Mouse (Mus musculus) heart, adult 2 months (tissue): ENCODE measurements at regions not wholly inside any gene's neighbourhood (a gene's known extent, or its start where the extent isn't known, plus 50 kb on each side); places are given as distances from the start of the nearest gene placed in this dataset.

ENCODE experiments used
- DNase-seq, 2 experiments: peaks; one replicate each; pipeline ENCODE4 v3.0.0; 2021
- H3K27ac ChIP-seq: fragments of 200-600 bp; 2 replicates; pipeline ENCODE4 v1.8.1; 2022
- H3K27me3 ChIP-seq: fragments of 200-500 bp; 2 replicates; pipeline ENCODE4 v1.6.1; 2012; ENCODE audit warnings: mild to moderate bottlenecking, low read length, inconsistent platforms, mixed read lengths; ENCODE audit not compliant: control insufficient read depth, insufficient read depth
- H3K36me3 ChIP-seq: fragments of 200-500 bp; 2 replicates; pipeline ENCODE4 v1.6.1; 2012; ENCODE audit warnings: low read length, inconsistent platforms; ENCODE audit not compliant: control insufficient read depth, insufficient read depth
- H3K4me1 ChIP-seq: fragments of 200-500 bp; 2 replicates; pipeline ENCODE4 v1.6.1; 2011; ENCODE audit warnings: low read length; ENCODE audit not compliant: control insufficient read depth, insufficient read depth
- H3K4me3 ChIP-seq: fragments of 200-600 bp; 2 replicates; pipeline ENCODE4 v1.8.1; 2022
- H3K79me2 ChIP-seq: fragments of 200-500 bp; replicated peaks from 2 replicates; pipeline ENCODE4 v1.6.1; 2012; ENCODE audit warnings: mild to moderate bottlenecking, inconsistent platforms, low read length, moderate library complexity, mixed read lengths; ENCODE audit not compliant: control insufficient read depth, insufficient read depth
- H3K9ac ChIP-seq: fragments of 200-500 bp; 2 replicates; pipeline ENCODE4 v1.6.1; 2012; ENCODE audit warnings: low read depth, mild to moderate bottlenecking, control low read depth, inconsistent platforms, low read length, mixed read lengths
- CTCF ChIP-seq: fragments of 200-600 bp; IDR thresholded peaks from 2 replicates; pipeline ENCODE4 v1.8.1; 2022; ENCODE audit warnings: antibody characterized with exemption, mild to moderate bottlenecking, moderate library complexity
- EP300 ChIP-seq: fragments of 200-500 bp; IDR thresholded peaks from 2 replicates; pipeline ENCODE4 v1.6.1; 2011; ENCODE audit warnings: low read depth, low read length, control low read depth; ENCODE audit not compliant: insufficient read depth
- POLR2A ChIP-seq: fragments of 200-500 bp; IDR thresholded peaks from 2 replicates; pipeline ENCODE4 v1.6.1; 2011; ENCODE audit warnings: mild to moderate bottlenecking, low read depth, low read length, control low read depth; ENCODE audit not compliant: insufficient read depth
- WGBS: fragments of 180-500 bp; shearing (Covaris S2); methylation state at CpG from one replicate; pipeline ENCODE4 v1.1.7; 2018; 5-methylcytosine and 5-hydroxymethylcytosine counted together
- intact Hi-C: fragments of 180-260 bp; cut with DNase I; formaldehyde crosslinking; loops from one replicate; pipeline ENCODE4 v1.15.1; 2025

DNA sequence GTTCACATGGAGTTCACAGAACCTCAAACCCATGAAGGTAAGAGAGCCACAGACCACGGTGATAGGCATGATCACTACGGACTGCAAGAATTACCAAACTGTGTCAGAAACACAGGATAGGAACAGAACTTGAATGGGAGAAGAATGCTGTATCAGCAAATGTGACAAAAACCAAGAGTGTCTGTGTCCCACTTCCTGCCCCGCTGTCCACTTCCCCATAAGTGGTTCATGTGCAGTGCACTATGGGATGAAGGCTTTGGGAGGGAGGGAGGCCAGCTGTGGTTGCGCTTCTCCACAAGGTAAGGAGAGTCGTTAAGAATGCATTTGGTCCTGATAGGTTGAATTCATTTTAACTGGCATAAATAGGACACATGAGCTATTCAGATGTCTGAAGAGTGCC, 313.8 kb upstream of the Cdh4 start:
- Histone ChIP-seq H3K4me3 (no peak overlapping the region), H3K4me1 (no peaks in the 10 kb centered on the region), H3K27me3 (no peaks in the 10 kb centered on the region), H3K27ac (no peak overlapping the region), H3K36me3 (no peaks in the 10 kb centered on the region), H3K79me2 (no peaks in the 10 kb centered on the region), H3K9ac (no peak overlapping the region)
- DNase-seq, result no peak
- TF ChIP-seq CTCF, result no peak
- TF ChIP-seq EP300, result no peak
- no peak for TF ChIP-seq POLR2A
- 83% methylated on average over 5 of the region's 5 CpGs for WGBS
- intact Hi-C loops, result no loop called here

DNA sequence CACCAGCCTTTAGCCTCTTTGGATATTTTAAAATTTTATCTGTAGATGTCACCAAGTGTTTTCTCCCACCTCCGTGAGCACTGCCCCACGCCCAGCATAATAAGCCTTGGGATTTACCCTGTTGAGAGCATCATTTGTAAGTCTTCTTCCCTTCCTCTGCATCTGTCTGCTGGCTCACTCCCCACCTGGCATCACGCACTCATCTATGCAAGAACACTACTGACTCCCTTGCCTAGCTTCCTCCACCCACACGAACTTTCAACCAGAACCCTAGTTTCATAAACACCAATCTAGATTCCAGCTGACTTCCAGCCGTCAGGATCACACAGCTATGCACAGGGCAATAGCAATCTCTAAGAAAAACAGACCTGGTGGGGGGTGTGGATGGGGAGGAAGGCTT, 311.2 kb upstream of the Cdh4 start:
- Histone ChIP-seq H3K9ac (no peak overlapping the region), H3K36me3 (no peaks in the 10 kb centered on the region), H3K4me3 (no peak overlapping the region), H3K27ac (no peak overlapping the region), H3K4me1 (no peaks in the 10 kb centered on the region), H3K79me2 (no peaks in the 10 kb centered on the region), H3K27me3 (no peaks in the 10 kb centered on the region)
- intact Hi-C loops, result no loop called here
- no peak for DNase-seq
- no peak for TF ChIP-seq CTCF
- TF ChIP-seq EP300, result no peak
- TF ChIP-seq POLR2A, result no peak
- WGBS, result 59% methylated on average over 5 of the region's 5 CpGs

DNA sequence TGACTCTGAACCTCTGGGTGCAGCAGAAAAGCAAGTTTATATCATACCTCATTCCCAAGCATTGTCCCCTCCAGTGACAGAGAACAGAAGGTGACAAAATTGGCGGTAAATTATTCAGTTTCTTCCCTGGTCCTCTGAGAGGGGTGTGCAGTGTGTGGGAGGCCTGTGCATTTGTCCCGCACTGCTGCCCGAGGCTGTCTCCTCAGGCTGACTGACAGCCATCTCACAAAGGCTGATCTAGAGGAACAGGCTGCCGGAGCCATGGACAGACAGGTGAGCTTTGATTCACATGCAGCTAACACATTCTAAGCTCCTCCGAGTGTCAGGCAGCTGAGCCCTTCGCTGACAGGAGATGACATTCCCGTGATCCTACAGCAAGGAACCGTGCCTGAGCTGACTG, 299.9 kb upstream of the Cdh4 start:
- Histone ChIP-seq H3K27ac (no peak overlapping the region), H3K27me3 (no peaks in the 10 kb centered on the region), H3K36me3 (no peaks in the 10 kb centered on the region), H3K4me3 (no peak overlapping the region), H3K79me2 (no peaks in the 10 kb centered on the region), H3K4me1 (no peaks in the 10 kb centered on the region), H3K9ac (no peak overlapping the region)
- intact Hi-C loops, result no loop called here
- 67% methylated on average over 8 of the region's 8 CpGs for WGBS
- no peak for TF ChIP-seq POLR2A
- TF ChIP-seq CTCF, result no peak
- TF ChIP-seq EP300, result no peak
- DNase-seq, result no peak

DNA sequence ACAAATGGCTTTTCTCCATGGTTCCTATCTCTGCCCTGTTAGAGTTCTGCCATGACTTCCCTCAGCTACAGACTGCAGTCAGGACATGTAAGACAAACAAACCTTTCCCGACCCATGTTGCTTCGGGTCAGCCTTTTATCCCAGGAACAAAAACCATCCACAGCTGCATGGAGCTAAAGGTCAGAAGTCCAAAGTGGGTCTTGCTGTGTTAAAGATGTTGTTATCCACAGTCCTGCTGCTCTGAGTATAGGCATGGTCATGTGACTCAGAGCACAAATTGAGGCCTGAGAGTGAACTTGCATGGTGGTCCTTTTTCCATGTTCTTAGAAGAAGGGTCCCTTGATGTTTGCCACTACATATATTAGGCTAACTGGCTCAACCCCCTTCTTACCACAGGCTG, 296.5 kb upstream of the Cdh4 start:
- Histone ChIP-seq H3K27ac (no peak overlapping the region), H3K9ac (no peak overlapping the region), H3K4me3 (no peak overlapping the region), H3K36me3 (no peaks in the 10 kb centered on the region), H3K79me2 (no peaks in the 10 kb centered on the region), H3K4me1 (no peaks in the 10 kb centered on the region), H3K27me3 (no peaks in the 10 kb centered on the region)
- no peak for TF ChIP-seq EP300
- TF ChIP-seq POLR2A, result no peak
- no peak for TF ChIP-seq CTCF
- WGBS, result 54% methylated on average over 2 of the region's 2 CpGs
- DNase-seq, result no peak
- intact Hi-C loops, result no loop called here

DNA sequence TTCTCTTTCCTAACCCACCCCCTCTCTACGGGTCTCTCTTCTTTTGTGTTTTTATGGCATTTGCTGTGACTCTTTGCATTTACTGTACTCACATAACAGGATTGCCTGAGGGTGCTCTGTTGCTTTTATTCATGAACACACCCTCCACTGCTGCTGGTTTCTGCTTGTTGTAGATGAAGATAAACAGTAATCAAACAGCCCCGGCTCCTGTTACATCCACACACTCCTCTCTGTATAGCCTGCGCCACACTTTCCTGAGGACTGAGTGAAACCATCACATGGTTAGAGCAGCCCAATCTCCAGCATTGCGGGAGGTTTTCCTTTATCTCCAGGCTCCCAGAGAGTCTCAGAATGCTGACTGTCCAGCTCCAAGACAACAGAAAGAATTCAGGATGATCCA, 296.0 kb upstream of the Cdh4 start:
- intact Hi-C loops, result no loop called here
- no peaks in the 10 kb centered on the region for H3K79me2 ChIP-seq
- no peaks in the 10 kb centered on the region for H3K27me3 ChIP-seq
- no peak overlapping the region for H3K27ac ChIP-seq
- H3K4me1 ChIP-seq, result no peaks in the 10 kb centered on the region
- no peak for DNase-seq
- H3K9ac ChIP-seq, result no peak overlapping the region
- no peak for TF ChIP-seq EP300
- TF ChIP-seq POLR2A, result no peak
- no peak for TF ChIP-seq CTCF
- WGBS, result 50% methylated on average over 4 of the region's 4 CpGs
- H3K36me3 ChIP-seq, result no peaks in the 10 kb centered on the region
- no peak overlapping the region for H3K4me3 ChIP-seq

DNA sequence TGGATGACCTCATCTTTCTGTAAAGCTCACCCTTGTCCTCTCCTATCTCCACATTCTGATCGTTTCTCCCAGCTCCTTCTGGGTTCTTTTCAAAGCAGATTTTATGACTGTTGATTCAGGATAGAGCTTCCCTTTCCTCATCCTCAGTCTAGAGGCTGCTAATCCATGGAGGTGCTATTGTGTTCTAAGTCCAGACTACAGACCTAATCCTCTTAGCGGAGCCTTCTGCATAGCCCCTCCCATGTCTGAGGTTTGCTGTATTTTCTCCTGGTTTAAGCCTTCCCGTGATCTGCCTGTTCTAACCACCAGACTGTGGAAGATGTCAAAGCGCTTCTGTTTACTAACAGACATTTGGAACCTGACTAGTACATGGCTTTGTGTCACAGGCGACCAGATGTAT, 294.0 kb upstream of the Cdh4 start:
- no peak for DNase-seq
- Histone ChIP-seq H3K27me3 (no peaks in the 10 kb centered on the region), H3K9ac (no peak overlapping the region), H3K79me2 (no peaks in the 10 kb centered on the region), H3K4me1 (no peaks in the 10 kb centered on the region), H3K36me3 (no peaks in the 10 kb centered on the region), H3K27ac (no peak overlapping the region), H3K4me3 (no peak overlapping the region)
- WGBS, result 55% methylated on average over 5 of the region's 5 CpGs
- intact Hi-C loops, result no loop called here
- TF ChIP-seq CTCF (no peak), POLR2A (no peak), EP300 (no peak)

DNA sequence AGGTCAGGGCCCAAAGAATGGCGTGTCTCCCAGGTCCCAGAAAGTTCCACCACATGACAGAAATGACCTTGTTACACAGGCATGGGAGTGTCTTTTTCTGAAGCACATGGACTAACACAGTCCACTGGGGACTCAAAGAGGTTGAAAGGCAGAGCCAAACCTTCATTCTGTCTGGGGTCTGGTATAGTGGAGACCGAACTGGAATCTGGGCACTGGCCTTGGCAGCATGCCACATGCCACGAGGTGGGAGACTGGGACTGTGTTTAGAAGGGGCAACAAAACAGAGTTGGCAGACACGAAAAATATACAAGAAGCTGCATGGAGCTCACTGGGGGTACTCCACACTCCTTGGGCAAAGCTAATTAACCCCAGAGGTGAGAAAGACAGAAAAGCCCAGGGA, 293.6 kb upstream of the Cdh4 start:
- Histone ChIP-seq H3K4me3 (no peak overlapping the region), H3K9ac (no peak overlapping the region), H3K4me1 (no peaks in the 10 kb centered on the region), H3K36me3 (no peaks in the 10 kb centered on the region), H3K79me2 (no peaks in the 10 kb centered on the region), H3K27me3 (no peaks in the 10 kb centered on the region), H3K27ac (no peak overlapping the region)
- 55% methylated on average over 4 of the region's 4 CpGs for WGBS
- intact Hi-C loops, result no loop called here
- no peak for DNase-seq
- no peak for TF ChIP-seq POLR2A
- TF ChIP-seq EP300, result no peak
- TF ChIP-seq CTCF, result no peak
